Mouse (Mus musculus) small intestine, adult 2 months (tissue): ENCODE results near the gene Tcl1b5. TPM values are rescaled to one million over a fixed set of nuclear protein-coding genes. Genes with fewer than 3 reads are reported as not detected.
"Not testable (repeated sequence)": the region's sequence is repeated elsewhere in the genome, so short reads cannot be mapped to it uniquely, and the experiment has no call there.

Experiments
- H3K27ac ChIP-seq: fragments of 200-500 bp; 2 replicates; pipeline ENCODE4 v1.5.1; 2012; ENCODE audit warnings: low read depth, low read length, control low read depth, inconsistent platforms; ENCODE audit not compliant: insufficient read depth
- H3K27me3 ChIP-seq: fragments of 200-500 bp; 2 replicates; pipeline ENCODE4 v1.6.1; 2012; ENCODE audit warnings: mild to moderate bottlenecking, moderate library complexity, low read length, inconsistent platforms; ENCODE audit not compliant: control insufficient read depth, insufficient read depth
- H3K36me3 ChIP-seq: fragments of 200-500 bp; 2 replicates; pipeline ENCODE4 v1.6.1; 2012; ENCODE audit warnings: mild to moderate bottlenecking, low read length, control low read depth, inconsistent platforms; ENCODE audit not compliant: control insufficient read depth, insufficient read depth
- H3K4me1 ChIP-seq: fragments of 200-500 bp; 2 replicates; pipeline ENCODE4 v1.6.1; 2012; ENCODE audit warnings: low read length, inconsistent platforms, mixed read lengths; ENCODE audit not compliant: control insufficient read depth, insufficient read depth, insufficient read length
- H3K4me3 ChIP-seq: fragments of 200-500 bp; 2 replicates; pipeline ENCODE4 v1.5.1; 2012; ENCODE audit warnings: low read depth, mild to moderate bottlenecking, control low read depth, inconsistent platforms, low read length, moderate library complexity
- CTCF ChIP-seq: fragments of 200-500 bp; IDR thresholded peaks from 2 replicates; pipeline ENCODE4 v1.5.1; 2012; ENCODE audit warnings: low read depth, mild to moderate bottlenecking, control low read depth, inconsistent platforms, low read length, moderate library complexity, mixed read lengths; ENCODE audit not compliant: insufficient replicate concordance, insufficient read length; ENCODE audit errors: extremely low read depth
- POLR2A ChIP-seq: fragments of 200-500 bp; IDR thresholded peaks from 2 replicates; pipeline ENCODE4 v1.6.1; 2012; ENCODE audit warnings: low read depth, mild to moderate bottlenecking, control low read depth, inconsistent platforms, low read length, moderate library complexity
- WGBS: fragments of 180-500 bp; shearing (Covaris S2); methylation state at CpG from one replicate; pipeline ENCODE4 v1.1.7; 2018; 5-methylcytosine and 5-hydroxymethylcytosine counted together
- polyA plus RNA-seq: library from polyadenylated mRNA; depleted of rRNA; stranded (reverse); fragments of >200 nt; gene quantifications from 2 replicates; pipeline ENCODE4 v1.2.3, GENCODE M21; 2012

The Tcl1b5 gene
- polyA plus RNA-seq, 1 experiment = not detected

DNA sequence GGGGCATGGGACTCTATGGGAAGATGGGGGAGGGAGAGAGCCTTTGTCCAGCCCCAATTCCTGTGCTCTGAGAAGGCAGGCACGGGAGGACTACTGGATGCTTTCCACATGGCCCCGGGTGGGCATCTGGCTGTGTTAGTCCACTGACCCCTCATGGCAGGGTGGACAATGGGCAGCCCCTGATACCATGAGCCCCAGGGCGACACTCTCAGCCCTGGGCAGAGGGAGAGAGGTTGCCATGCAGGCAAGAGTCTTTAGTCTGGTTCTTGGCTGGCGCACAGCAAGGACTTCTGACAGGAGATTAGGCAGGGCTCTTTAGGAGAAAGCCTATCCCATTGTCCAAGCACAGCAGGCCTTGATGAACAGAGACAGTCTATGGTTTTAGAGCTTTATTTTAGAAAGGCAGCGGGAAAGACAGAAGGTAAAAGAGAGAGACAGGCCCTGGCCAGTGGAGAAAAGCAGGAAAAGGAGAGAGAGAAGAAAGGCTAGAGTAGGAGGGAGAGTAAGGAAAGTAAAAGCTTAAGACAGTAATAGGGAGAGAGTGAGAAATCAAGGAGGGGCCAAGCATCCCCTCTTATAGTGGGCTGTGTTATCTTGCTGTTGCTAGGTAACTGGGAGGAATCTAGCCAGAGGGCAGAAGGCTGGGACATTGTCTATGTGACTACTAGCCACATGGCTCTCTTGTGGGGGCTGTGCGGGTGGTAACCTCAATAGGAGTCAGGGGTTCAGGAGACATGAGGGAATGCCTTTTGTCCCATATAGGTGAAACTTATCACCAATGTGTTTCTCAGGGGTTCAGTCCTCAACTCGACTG, 23.7 kb downstream of the Tcl1b5 start:
- not testable (repeated sequence) for H3K4me1 ChIP-seq, H3K4me3 ChIP-seq, H3K36me3 ChIP-seq, H3K27me3 ChIP-seq, H3K27ac ChIP-seq
- WGBS = 62% methylated on average over 7 of the region's 7 CpGs

GRCm38 (mm10) chr12:105201657-105202056, 25.5 kb downstream of the Tcl1b5 start, which contains the start of gene Tcl1b4:
TSS of gene Tcl1b4 (plus strand) at chr12:105201957.
- H3K36me3 ChIP-seq, H3K4me3 ChIP-seq, H3K27me3 ChIP-seq, H3K4me1 ChIP-seq, H3K27ac ChIP-seq: not testable (repeated sequence)
- 80% methylated on average over 1 of the region's 1 CpGs for WGBS

DNA sequence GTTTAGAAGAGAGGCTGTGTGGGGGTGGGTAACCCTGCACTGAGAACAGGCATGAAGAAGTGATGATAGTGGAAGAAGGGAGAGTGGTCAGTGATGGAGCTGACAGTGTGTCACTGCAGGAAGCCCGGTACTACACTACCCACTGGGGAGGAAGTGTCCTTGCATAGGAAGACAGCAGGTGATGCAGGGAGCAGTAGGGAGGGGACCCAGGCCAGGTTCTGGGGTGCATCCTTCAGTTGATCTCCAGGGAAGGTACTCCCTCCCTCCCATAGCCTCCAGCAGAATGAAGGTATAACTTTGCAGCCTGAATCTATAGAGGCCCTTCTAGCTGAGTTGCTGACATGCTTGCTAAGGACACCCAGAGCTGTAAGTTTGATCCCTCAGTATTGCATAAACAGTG, 30.9 kb downstream of the Tcl1b5 start:
- TF ChIP-seq CTCF (no peak), POLR2A (no peak)
- Histone ChIP-seq H3K4me1 (no peaks in the 10 kb centered on the region), H3K4me3 (no peak overlapping the region), H3K27ac (no peak overlapping the region), H3K36me3 (no peaks in the 10 kb centered on the region), H3K27me3 (no peaks in the 10 kb centered on the region)
- WGBS = 79% methylated on average over 1 of the region's 1 CpGs

- TF ChIP-seq CTCF (no peak), POLR2A (no peak)
- Histone ChIP-seq H3K27ac (no peak overlapping the region), H3K27me3 (no peaks in the 10 kb centered on the region), H3K36me3 (no peaks in the 10 kb centered on the region), H3K4me1 (no peaks in the 10 kb centered on the region), H3K4me3 (no peak overlapping the region)
- 85% methylated on average over 1 of the region's 1 CpGs for WGBS
These were observed 32.3 kb downstream of the Tcl1b5 start for GRCm38 (mm10) chr12:105208441-105208840.

DNA sequence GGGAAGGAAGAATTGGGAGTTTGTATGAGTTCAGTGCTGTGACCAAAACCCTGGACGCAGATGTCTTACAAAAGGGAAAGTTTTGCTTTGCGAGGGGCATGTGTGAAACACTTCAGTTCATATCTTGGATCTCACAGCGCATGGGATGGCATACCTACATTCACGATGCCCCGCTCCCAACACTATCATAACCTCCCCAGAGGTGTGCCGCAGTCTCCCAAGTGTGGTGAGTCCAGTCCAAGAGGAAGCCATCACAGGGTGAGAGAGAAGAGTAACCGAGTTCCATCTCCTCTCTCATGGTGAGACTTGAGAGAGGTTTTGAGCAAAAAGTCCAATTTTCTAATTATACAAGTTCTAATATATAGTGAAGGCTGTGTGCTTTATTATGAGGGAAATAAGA, 33.1 kb downstream of the Tcl1b5 start:
- WGBS = 91% methylated on average over 7 of the region's 7 CpGs
- no peak overlapping the region for H3K4me3 ChIP-seq
- no peak for TF ChIP-seq CTCF
- TF ChIP-seq POLR2A = no peak
- H3K4me1 ChIP-seq = no peaks in the 10 kb centered on the region
- H3K27ac ChIP-seq = no peak overlapping the region
- no peaks in the 10 kb centered on the region for H3K36me3 ChIP-seq
- H3K27me3 ChIP-seq = no peaks in the 10 kb centered on the region

DNA sequence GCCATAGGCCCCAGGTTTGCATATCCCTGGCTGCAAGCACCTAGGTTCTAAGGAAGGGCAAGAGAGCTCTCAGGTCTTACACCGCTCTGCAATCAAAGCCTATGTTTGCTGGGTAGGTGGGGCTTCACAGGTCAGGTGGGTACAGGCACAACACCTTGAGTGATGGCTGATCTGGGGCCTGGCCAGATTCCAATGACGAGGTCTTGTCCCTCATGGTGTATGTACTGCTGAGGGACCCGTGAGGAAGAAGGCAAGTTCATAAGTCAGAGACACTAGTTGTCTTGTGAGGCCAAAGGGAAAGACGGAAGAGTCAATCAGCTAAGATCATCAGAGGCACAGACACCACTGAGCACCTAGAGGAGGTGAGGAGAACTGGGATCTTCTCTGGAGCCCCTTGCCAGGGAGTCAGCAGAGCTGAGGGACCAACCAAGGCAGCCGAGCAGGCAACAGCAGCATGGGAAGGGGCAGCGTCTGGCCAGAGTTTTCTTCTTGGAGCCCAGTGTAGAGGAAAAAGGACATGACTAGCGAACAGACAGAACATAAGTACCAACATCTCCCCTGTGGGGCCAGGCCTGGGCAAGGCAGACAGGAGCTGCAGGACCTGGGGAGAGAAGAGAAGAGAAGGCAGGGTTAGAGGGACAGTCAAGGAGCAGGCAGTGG, 41.1 kb downstream of the Tcl1b5 start:
- Histone ChIP-seq H3K27ac (no peak overlapping the region), H3K36me3 (no peaks in the 10 kb centered on the region), H3K4me1 (no peaks in the 10 kb centered on the region), H3K27me3 (no peaks in the 10 kb centered on the region), H3K4me3 (no peak overlapping the region)
- no peak for TF ChIP-seq CTCF
- no peak for TF ChIP-seq POLR2A
- 75% methylated on average over 7 of the region's 7 CpGs for WGBS

GRCm38 (mm10) chr12:105222601-105223319, 46.6 kb downstream of the Tcl1b5 start, which contains the start of gene Tcl1:
TSS of gene Tcl1 (minus strand) at chr12:105222793.
- no peak within 1 kb of the TSS for H3K27ac ChIP-seq
- no peak within 1 kb of the TSS for H3K4me3 ChIP-seq
- WGBS = 81% methylated on average over 22 of the region's 22 CpGs
- no peaks in the 10 kb centered on the region for H3K4me1 ChIP-seq
- no peaks in the 10 kb centered on the region for H3K36me3 ChIP-seq
- TF ChIP-seq CTCF (no peak), POLR2A (no peak)
- no peaks in the 10 kb centered on the region for H3K27me3 ChIP-seq
